Mouse (Mus musculus): ENCODE results near the gene Ccdc80.

Ccdc80 gene

GRCm38 (mm10) chr16:45093137-45093731 is at the start of gene Ccdc80:
TSS of gene Ccdc80 (plus strand) at chr16:45093402.
- peak; percentile 50 for DNase-seq (ENCODE audit: low spot score)

DNA sequence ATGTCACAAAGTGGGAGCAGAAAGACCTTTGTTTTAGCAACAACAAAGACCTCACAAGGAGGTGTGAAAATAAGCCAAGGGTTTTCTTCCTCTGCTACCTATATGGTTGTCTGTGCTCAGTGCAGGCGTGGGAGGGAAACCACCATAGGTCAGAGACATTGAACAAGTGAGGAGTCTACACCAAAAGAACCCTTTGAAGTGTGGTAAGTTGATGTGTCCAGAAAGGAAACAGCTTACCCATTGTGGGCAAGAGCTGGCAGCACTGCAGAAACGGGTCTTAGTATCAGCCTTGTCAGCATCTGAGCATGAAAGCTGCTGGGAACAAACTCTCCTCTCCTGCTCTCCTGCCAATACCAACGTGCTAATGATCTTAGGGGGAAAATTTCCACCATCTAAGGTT is 48.4 kb upstream of the Ccdc80 start:
- no peak for DNase-seq (ENCODE audit: low spot score)

DNA sequence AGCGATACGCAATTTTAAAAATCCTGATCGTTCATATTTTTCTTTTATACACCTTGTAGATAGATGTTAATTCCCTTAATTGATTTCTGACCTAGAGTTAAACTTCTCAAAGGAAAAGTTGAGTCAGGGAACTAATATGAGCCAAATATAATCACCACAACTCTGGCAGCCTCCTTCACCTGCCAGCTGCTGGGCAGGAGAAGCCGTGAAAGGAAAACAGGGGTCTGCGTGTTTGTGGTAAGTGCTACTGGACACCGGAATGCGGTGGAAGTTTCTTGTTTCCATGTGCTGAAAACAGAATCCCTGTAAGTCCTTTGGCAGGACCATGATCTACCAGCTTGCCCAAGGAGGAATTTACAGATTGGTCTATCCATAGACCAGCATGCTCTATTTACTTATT is 36.0 kb upstream of the Ccdc80 start:
- DNase-seq (ENCODE audit: low spot score): no peak

DNA sequence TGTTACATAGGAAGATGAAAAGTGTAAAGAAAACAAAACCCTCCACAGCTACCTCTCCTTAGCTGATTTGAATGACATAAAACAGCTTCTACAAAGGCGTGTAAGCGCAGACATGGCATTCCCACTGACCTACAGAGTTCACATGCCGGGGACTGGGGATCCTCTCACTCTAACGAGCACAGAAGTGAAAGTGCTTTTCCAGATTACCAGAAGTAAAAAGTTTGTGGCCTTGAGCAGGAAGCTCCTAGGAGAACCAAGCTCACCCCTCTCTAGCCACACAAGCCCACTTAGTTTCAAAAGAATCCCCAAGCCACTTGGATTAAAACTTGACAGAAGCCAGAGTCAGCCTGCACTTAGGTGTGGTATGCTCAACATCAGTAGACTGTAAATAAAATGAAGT is 35.3 kb upstream of the Ccdc80 start:
- no peak for DNase-seq (ENCODE audit: low spot score)

- no peak for DNase-seq (ENCODE audit: low spot score)
Measured at GRCm38 (mm10) chr16:45061140-45061539, 32.1 kb upstream of the Ccdc80 start.

- DNase-seq (ENCODE audit: low spot score): peak; percentile 37
Measured at GRCm38 (mm10) chr16:45070383-45071083, 22.7 kb upstream of the Ccdc80 start.

DNA sequence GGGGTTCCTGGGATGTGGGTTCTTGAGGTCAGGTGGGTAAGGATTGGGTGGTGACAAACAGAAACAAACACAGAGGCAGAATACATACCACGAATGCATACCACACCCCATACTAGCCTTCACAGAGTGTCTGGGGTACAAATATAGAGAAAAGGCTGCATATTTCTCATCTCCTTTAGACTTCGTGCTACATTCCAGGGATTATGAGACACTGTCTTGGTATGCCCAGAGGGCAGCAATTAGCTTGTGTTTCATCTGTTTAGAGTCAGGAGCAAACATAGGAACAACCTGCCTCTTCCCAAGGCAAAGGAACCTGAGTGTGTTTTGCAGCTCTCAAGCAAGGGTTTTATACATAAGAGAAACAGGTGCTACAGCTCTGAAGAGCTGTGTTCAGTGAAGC is 21.8 kb upstream of the Ccdc80 start:
- DNase-seq (ENCODE audit: low spot score): no peak

- no peak for DNase-seq (ENCODE audit: low spot score)
Measured at GRCm38 (mm10) chr16:45077517-45078080, 15.6 kb upstream of the Ccdc80 start.

DNA sequence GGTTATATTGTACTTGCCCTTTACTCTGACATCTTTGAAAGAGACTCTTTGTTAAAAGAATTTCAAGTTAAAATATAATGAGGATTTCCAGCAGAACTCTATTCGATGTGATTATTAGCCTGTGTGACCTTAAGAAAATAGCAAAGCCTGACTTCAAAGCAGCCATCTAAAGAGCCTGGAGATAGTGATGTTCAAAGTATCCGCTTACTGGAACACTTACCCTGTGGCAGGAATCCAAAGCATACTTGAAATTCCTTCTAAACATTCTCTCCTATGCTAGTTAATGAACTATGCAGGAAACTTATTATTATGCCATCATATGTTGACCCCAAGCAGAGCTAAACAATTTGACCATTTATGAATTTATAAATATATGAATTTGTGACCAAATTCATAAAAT is 13.9 kb upstream of the Ccdc80 start:
- DNase-seq (ENCODE audit: low spot score): no peak

GRCm38 (mm10) chr16:45088842-45089241 is 4.4 kb upstream of the Ccdc80 start:
- no peak for DNase-seq (ENCODE audit: low spot score)

GRCm38 (mm10) chr16:45090005-45090404 is 3.2 kb upstream of the Ccdc80 start:
- peak; percentile 81 for DNase-seq (ENCODE audit: low spot score)

DNA sequence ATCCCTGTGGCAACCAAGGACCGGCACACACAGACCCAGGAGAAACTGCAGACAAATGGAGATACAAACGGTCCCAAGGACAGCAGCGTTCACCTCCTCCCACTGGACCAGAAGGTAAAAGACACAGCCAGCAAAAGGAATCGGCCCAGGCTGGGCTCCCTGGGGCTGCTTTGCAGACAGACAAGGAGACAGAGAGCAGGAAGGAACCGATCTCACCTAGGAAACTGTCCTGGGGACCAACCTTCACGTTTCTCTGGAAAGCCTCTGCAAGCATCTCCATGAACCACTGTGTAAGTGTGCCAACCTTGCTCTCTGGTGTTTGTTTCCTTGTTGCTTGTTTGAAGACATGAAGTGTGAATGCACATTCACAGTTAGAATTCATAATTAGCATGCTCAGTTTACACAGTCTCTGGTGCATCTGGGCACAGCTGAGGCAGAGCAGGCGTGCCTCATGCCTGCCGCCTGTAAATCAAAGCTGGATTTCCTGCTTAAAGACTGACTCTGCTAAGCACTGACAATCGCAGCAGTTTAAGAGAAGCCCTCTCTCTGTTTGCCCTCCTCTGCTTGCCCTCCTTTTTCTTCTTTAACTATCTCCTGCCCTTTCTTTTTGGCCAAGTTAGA is 1.0 kb downstream of the Ccdc80 start:
- no peak for DNase-seq (ENCODE audit: low spot score)

- DNase-seq (ENCODE audit: low spot score): no peak
Measured at GRCm38 (mm10) chr16:45095030-45095429, 1.8 kb downstream of the Ccdc80 start.

- no peak for DNase-seq (ENCODE audit: low spot score)
Measured at GRCm38 (mm10) chr16:45095561-45096482, 2.6 kb downstream of the Ccdc80 start.

- DNase-seq (ENCODE audit: low spot score): no peak
Measured at GRCm38 (mm10) chr16:45097467-45097866, 4.3 kb downstream of the Ccdc80 start.

GRCm38 (mm10) chr16:45098186-45098885 is 5.1 kb downstream of the Ccdc80 start:
- no peak for DNase-seq (ENCODE audit: low spot score)

DNA sequence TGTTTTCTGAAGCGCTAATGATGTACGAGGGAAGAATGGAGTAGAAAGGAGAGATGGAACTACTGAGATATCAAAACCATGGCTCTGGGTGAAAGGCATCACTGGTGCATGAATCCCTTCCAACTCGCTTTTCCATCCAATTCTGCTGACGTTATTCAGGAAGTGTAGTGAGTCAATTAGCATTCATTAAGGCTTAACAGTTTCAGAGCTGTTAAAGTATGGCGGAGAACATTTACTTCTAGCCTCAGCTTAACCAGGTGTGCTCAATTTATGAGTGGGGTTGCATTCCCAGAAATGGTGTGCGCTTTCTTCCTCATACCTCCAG is 5.6 kb downstream of the Ccdc80 start:
- no peak for DNase-seq (ENCODE audit: low spot score)

DNA sequence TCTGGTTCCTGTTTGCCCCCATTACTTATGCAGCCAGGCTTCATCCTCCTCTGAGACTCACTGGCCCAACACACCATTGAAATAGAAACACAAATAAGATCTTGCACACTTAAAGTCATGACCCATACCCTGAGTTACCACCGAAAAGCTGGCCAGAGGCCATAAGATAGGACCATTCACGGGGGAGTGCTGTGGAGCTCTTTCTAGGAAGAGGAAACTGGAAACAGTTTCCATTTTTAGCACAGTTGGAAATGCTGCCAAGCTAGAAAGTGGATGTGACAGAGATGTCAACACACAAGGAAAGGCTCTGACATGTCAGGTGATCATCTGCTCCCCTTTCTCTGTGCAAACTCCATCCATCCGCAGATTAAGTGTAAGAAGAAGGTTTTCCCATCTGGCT is 7.7 kb downstream of the Ccdc80 start:
- DNase-seq (ENCODE audit: low spot score): no peak

DNA sequence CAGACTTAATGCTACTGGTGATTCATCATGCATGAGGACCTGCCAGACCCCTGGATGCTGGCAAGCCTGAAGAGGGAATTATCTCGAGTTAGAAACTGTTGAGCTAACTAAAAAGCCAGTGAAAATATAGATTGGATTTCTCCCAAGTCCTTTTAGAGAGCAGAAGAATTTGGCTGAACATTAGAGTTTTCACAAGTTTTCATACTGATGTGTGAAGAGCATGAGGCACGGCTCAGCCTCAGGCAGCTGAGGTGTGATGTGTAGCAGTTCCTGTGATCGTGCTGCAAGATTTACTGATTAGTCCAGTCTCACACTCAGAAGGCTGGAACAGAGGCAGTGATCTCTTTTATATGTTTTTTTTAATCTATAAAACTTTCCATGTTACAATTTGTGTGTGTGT is 11.8 kb downstream of the Ccdc80 start:
- DNase-seq (ENCODE audit: low spot score): no peak

- no peak for DNase-seq (ENCODE audit: low spot score)
Measured at GRCm38 (mm10) chr16:45108203-45108878, 15.1 kb downstream of the Ccdc80 start.

- no peak for DNase-seq (ENCODE audit: low spot score)
Measured at GRCm38 (mm10) chr16:45110498-45110897, 17.3 kb downstream of the Ccdc80 start.
